Mouse (Mus musculus): ENCODE results near the gene Tubd1. TPM values are rescaled to one million over a fixed set of nuclear protein-coding genes. Genes with fewer than 3 reads are reported as not detected.
"Not testable (repeated sequence)": the region's sequence is repeated elsewhere in the genome, so short reads cannot be mapped to it uniquely, and the experiment has no call there.

The Tubd1 gene
- 3.6 and 4.0 TPM in 2 replicates for polyA plus RNA-seq (2012; rRNA removed)

GRCm38 (mm10) chr11:86544639-86545299 lies at the start of gene Tubd1, which contains the start of gene Rps6kb1:
Gene Tubd1 (plus strand): TSS chr11:86544991.
Gene Rps6kb1 (minus strand): TSS chr11:86544805.
- DNase-seq (ENCODE audit: low read depth, low spot score), result peak; percentile 99
- WGBS, result under 1% methylated on average over 43 of the region's 43 CpGs

DNA sequence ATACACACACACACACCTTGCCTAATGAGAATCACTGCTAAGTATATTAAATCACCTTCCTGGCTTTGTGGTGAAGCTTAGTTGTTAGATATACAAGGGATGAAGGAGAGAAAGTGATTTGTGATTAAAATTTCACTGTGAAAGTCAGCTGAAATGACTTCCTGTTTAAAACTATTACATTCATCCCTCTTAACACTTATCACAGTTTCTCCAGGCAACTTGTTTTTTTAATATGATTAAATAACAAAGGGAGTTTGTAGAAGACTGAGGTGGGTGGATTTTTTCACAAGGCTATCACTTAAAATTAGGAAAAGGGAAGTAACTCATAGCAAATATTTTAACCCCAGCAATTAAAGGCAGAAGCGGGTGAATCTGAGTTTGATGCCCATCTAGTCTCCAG lies 47.4 kb upstream of the Tubd1 start:
- WGBS, result 90% methylated on average over 1 of the region's 1 CpGs
- no peak for DNase-seq (ENCODE audit: low read depth, low spot score)

DNA sequence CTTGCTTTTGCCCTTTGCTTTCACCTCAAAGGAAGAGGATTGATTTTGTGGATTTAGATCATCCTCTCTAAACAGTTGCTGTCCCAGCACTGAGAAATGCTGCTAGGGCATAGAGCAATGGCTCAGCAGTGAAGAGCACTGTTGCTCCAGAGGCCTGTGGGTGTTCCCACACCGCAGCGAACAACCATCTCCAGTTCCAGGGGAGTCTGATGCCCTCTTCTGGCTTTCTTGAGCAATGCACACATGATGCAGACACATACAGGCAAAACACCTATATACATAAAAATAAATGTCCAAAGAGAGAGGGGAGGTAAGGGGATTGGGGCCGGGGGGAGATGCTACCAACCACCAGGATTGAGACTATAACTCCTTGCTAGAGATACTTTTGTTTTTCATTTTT lies 46.9 kb upstream of the Tubd1 start:
- 88% methylated on average over 3 of the region's 3 CpGs for WGBS
- no peak for DNase-seq (ENCODE audit: low read depth, low spot score)

- DNase-seq (ENCODE audit: low read depth, low spot score), result no peak
- WGBS, result 50% methylated on average over 1 of the region's 1 CpGs
These were observed 44.0 kb upstream of the Tubd1 start for GRCm38 (mm10) chr11:86500795-86501194.

DNA sequence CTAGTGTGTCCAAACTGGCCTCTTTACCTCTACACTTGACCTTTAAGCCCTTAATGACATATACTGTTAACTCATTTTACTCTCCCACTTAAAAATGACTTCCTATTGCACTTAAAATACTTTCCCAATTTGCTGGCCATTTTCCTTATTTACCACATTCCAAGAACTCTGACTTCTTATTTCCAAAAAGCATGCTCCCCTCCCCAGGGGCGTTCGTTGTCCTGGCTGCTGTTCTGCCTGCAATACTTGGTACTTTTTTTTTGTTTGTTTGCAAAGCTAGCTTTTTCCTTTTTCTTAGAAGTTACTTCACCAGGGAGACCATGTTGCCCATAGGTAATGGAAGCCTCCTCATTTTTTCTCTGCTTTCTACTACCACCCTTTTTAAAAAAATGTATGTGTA lies 41.7 kb upstream of the Tubd1 start:
- 83% methylated on average over 2 of the region's 2 CpGs for WGBS

DNA sequence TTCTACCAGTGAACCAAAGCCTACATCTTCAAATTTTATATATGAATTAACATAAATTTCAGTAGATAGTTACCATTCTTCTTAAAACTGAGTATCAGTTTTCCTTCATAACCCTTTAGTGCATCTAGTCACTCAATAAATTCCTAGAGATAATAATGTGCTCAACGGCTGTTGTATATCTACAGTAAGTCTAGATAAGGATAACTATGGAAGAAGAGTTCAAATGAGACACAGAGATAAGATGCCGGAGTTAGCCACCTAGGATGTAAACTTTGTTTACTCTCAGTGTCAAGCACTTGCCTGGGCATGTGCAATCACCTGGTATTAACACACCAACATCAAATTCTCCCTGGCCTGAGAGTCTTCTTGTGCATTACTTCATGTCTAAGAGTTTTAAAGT lies 37.5 kb upstream of the Tubd1 start:
- no peak for DNase-seq (ENCODE audit: low read depth, low spot score)
- 65% methylated on average over 2 of the region's 2 CpGs for WGBS

More for the DNA sequence above, 41.7 kb upstream of the Tubd1 start:
- no peak for DNase-seq (ENCODE audit: low read depth, low spot score)

DNA sequence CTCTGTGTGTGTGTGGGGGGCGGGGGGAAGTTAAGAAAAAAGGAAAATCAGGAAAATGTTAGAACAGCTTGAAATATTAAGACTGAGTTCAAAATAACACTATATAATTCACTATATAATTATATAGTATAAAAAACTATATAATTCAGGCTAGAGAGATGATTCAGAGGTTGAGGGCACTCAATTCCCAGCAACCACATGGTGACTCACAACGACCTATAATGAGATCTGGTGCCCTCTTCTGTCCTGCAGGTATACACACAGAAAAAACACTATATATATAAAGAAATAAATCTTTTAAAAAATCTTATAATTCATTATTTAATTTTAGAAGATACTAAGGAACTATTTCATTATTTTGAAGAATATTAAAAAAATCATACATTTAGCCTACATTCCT lies 36.8 kb upstream of the Tubd1 start:
- no peak for DNase-seq (ENCODE audit: low read depth, low spot score)
- 85% methylated on average over 2 of the region's 2 CpGs for WGBS

- 88% methylated on average over 3 of the region's 3 CpGs for WGBS
- no peak for DNase-seq (ENCODE audit: low read depth, low spot score)
These were observed 28.2 kb upstream of the Tubd1 start for GRCm38 (mm10) chr11:86516620-86517019.

DNA sequence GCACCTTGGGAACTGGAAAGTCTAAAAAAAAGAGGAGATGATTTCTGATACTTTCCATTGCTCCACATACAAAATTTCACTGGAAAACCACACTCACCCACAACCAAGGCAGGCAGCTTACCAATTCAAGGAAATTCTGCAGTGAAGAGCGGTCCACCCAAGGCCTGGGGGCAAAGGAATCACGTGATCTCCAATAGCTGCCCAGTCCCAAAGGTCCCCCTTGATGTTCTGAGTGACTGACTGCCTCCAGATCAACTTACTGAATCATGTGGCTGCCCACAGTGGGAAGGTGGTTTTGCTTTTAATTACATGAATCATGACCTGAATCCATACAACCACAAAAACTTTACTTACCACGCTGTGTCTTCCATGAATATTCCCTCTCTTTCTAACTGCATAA lies 27.6 kb upstream of the Tubd1 start:
- DNase-seq (ENCODE audit: low read depth, low spot score), result no peak
- WGBS, result 93% methylated on average over 3 of the region's 3 CpGs

DNA sequence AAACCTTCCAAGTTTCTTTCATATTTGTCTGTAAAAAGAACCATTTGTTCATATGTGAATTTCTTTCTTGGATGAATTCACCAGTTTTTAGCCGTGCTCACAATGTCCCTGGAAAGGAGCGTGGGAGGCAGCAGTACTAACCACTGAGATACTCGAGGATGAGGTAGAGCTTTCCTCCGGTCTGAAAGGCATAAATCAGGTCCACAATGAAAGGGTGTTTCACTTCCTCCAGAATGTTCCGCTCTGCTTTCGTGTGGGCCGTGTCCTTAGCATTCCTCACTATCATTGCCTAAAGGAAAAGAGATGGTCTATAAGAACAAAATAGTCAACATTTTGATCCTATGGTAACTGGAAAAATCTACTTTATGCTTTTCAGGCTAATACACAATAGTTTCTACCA lies 25.0 kb upstream of the Tubd1 start:
- WGBS, result 88% methylated on average over 7 of the region's 7 CpGs
- DNase-seq (ENCODE audit: low read depth, low spot score), result no peak

DNA sequence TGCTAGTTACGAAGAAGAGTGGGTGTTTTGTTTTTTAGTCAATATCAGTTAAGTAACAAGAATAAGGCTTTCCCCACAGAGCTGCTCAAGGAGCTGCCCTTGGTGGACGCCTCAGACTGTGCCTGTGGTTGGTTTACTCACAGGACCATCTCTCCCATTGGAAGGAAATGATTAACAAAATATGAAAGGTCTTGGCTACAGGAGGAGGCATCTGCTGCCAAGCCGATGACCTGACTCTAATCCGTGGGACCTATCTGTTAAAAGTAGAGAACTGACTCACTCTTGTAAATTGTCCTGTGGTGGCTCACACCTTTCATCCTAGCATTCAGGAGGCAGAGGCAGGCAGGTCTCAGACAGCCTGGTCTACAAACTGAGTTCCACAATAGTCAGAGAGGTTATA lies 17.3 kb upstream of the Tubd1 start:
- DNase-seq (ENCODE audit: low read depth, low spot score), result no peak
- 73% methylated on average over 4 of the region's 4 CpGs for WGBS

DNA sequence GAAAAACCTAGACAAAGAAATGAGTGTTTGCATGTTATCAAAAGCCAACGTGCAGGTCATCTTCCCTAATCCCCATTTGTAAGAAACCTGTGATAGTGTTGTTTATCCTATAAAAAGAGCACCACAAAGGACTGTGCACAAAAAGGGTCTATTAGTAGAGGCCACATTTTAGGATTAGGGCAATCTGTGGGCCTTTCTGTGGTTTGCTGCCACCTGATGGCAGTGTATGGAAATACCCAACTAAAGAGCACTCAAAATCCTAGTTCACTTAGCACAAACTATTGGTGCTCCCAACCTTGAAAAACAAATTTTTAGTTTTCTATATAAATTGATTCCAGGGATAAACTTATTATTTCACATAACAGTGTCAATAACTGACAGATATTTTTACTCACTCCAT lies 12.0 kb upstream of the Tubd1 start:
- no peak for DNase-seq (ENCODE audit: low read depth, low spot score)

DNA sequence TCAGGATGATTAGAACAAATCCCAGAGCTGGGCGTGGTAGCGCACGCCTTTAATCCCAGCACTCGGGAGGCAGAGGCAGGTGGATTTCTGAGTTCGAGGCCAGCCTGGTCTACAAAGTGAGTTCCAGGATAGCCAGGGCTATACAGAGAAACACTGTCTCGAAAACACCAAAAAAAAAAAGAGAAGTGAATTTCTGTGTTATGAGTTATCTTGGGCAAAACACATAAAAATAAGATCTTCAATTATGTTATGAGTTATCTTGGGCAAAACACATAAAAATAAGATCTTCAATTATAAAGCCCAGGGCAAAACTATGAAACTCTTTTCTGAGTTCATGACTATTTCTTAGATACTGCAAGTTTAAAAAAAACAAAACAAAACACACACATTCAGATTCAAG lies 11.5 kb upstream of the Tubd1 start:
- not testable (repeated sequence) for DNase-seq (ENCODE audit: low read depth, low spot score)
- 81% methylated on average over 6 of the region's 6 CpGs for WGBS

More for the DNA sequence above, 12.0 kb upstream of the Tubd1 start:
- WGBS, result 68% methylated on average over 1 of the region's 1 CpGs

GRCm38 (mm10) chr11:86534201-86534910 lies 10.4 kb upstream of the Tubd1 start:
- no peak for DNase-seq (ENCODE audit: low read depth, low spot score)
- WGBS, result 84% methylated on average over 5 of the region's 5 CpGs

DNA sequence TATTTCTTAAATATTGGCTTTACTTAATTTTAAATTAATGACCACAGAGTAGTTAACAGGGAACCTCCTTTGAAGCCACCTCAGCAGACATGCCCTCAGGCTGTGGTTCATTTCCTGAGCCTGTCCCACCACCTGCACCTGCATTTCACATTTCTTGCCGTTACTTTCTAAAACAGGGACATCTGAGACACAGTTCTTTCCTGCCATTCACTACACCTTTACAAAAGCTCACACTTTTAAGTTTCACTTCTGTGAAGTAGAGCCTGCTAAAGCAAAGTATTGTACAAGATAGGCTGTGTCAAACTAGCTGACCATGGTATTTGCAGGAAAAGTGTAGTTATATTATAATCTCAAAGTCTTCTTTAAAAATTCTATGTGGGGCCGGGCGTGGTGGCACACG lies 6.0 kb upstream of the Tubd1 start:
- no peak for DNase-seq (ENCODE audit: low read depth, low spot score)
- 91% methylated on average over 4 of the region's 4 CpGs for WGBS

DNA sequence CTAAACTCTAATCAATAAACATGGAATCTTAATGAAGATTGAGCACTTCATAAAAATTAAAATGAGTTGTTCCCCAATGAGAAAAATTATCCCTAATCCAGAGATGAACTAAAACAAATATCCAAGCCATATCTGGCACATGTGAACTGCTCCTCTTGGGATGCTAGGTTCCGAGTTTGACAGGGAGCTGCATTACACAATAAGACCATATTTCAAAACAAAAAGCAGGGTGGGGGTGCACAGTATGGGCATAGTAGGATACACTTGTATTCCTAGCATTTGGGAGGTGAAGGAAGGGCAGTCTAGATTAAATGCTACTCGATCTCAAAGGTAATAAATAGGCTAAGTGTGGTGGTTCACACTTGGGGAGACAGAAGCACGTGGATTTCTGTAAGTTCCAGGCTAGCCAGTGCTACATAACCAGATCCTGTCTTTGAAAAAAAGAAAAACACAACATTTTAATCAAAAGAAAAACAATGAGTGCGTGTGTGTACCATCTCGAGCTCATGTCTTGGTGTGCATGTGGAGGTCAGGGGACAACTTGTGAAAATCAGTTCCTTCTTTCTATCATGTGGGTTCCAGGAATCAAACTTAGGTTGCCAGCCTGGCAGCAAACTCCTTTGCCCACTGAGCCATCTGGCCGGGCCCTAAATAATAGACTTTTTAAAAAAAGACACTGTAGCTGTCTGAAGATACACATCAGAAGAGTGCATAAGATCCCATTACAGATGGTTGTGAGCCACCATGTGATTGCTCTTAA lies 4.9 kb upstream of the Tubd1 start:
- WGBS, result 79% methylated on average over 6 of the region's 6 CpGs

DNA sequence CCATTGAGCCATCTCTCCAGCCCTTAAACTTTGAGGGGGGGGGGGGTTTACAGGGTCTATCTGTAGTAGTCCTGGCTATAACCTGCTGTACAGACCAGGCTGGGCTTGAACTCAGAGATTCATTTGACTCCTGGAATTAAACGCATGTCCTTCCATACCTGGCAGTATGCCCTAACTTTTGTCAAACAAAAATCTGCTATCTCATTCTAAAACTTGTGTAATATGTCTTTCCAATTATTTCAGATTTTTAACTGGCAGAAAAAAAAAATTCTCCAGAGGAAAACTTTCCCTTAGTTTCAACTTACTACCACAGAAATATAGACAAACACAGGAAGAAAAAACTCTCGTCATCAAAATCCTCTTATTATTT lies 4.3 kb upstream of the Tubd1 start:
- DNase-seq (ENCODE audit: low read depth, low spot score), result no peak
- 67% methylated on average over 2 of the region's 2 CpGs for WGBS

More for the DNA sequence above, 4.9 kb upstream of the Tubd1 start:
- no peak for DNase-seq (ENCODE audit: low read depth, low spot score)

DNA sequence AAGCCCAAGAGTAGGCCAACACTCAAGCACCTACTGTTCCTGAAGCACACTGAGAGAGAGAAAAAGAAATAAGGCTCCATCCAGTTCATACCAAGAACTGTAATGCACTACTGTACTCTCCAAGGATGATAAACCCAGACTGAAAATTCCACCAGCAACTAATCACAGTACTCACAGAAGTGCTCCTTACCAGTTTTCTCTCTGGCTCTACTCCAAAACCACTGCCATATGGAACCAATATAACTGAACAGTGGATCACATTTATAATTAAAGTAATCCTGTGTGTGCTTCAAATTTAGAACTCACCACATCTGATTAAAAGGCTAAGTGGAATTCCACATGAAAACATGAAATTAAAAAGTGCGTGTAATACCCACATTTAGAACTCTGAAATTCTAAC lies 1.9 kb upstream of the Tubd1 start:
- 64% methylated on average over 1 of the region's 1 CpGs for WGBS
- DNase-seq (ENCODE audit: low read depth, low spot score), result no peak

- no peak for DNase-seq (ENCODE audit: low read depth, low spot score)
- WGBS, result under 1% methylated on average over 49 of the region's 50 CpGs
These were observed 692 bp upstream of the Tubd1 start for GRCm38 (mm10) chr11:86543960-86544638.

DNA sequence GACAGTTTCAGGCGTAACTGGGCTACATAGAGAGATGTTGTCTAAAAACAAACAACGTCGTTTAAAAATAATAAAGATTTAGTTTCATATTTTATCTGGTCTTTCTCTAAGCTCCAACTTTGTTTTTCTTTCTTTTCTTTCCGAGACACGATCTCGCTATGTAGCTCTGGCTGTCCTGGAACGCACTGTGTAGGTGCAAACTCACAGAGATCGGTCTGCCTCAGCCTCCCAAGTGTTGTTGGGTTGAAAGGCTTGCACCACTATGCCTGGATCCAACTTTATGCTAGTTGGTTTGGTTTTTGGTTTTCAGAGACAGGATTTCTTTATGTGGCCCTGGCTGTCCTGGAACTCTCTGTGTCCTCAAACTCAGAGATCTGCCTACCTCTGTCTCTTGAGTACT lies 765 bp downstream of the Tubd1 start:
- 57% methylated on average over 8 of the region's 8 CpGs for WGBS
- DNase-seq (ENCODE audit: low read depth, low spot score), result no peak
